10 mouse cellular contexts compared by ENCODE assay signal in the genomic region with DNA sequence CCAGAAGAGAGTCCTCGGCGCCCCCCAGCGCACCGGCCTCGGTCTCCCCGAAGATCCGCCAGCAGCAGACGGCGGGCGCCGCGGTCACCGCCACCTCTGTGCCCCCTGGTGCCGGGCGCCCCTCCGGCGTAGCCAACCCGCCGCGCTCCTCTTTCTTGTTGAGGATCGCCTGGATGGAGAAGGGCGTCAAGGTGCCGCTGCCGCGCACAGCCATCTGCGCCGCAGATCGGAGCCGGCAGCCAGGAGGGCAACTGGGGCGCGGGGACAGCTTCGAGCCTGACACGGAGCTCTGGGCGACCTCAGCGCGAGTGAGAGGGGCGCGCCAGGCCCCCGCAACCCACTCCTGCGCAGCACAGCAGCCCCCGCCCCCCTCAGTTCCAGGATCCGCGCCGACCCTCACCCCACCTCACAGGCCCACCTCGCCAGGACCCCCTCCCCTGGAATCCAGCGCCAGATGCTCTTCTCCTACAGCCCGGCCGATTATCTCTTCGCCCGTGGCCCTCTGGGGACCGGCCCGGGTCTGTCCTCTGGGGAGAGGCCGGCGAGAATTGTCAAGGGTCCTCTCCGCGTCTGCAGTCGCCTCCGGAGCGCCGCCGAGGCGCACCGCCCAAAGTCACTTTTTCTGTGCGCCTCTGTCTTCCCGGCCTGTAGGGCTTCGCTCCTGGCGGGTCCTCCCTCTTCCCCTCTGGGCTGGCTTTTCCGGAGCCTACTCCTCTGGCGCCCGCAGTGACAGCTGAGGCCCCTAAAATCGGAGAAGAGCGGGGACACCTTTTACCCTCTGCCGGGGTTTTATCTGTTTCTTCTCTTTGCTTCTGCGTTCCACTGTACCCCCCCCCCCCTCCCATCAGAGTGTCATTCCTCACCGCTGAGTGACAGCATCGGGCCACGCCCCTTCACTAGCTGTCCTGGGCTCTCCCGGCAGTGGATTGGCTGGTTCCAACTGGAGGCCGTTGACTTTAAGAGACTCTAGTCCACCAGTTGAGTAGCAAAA. TPM values are rescaled to one million over a fixed set of nuclear protein-coding genes. Genes with fewer than 3 reads are reported as not detected.
A peak's percentile ranks its signal among the peaks of the same experiment; 100 is the strongest.
DNase-seq lines count a peak whose midpoint lies in the region; ATAC-seq and TF ChIP-seq lines count a peak whose summit lies in the region.
"Had no signal": no experiment of that assay in that cellular context is flagged by ENCODE, and none has a peak within 500 bp of the region (broad histone marks: within the 10 kb centered on the region; RNA-seq: fewer than 3 reads in every experiment).

A gene (minus strand): TSS at position 771 of the 991 bp plus-strand sequence.

- H3K4me1 ChIP-seq in kidney, postnatal 0 days (replicated peaks; ENCODE audit: insufficient read depth, low read length): peaks cover 15% of the 10 kb centered on the region; the same call in 1 of the 2 replicates
- H3K4me1 ChIP-seq in embryonic facial prominence, embryonic 10.5 days: peaks cover 46% of the 10 kb centered on the region
- no peaks in the 10 kb centered on the region for H3K4me1 ChIP-seq in intestine, postnatal 0 days (replicated peaks; ENCODE audit: control insufficient read depth, insufficient read depth, low read length)

- WGBS in kidney, postnatal 0 days: 1% methylated on average over 74 of the region's 79 CpGs
- WGBS in embryonic facial prominence, embryonic 10.5 days: under 1% methylated on average over 79 of the region's 79 CpGs
- WGBS in intestine, postnatal 0 days: under 1% methylated on average over 58 of the region's 79 CpGs

- no peak within 1 kb of the TSS for H3K9ac ChIP-seq in kidney, postnatal 0 days (ENCODE audit: low read depth, low read length)
- peak within 1 kb of the TSS; percentile 50 for H3K9ac ChIP-seq in intestine, postnatal 0 days (ENCODE audit: low read depth, low read length)

- TF ChIP-seq CTCF in kidney, postnatal 0 days (IDR thresholded peaks at IDR 0.05; ENCODE audit: low read depth): no peak
- no peak for TF ChIP-seq CTCF in intestine, postnatal 0 days (IDR thresholded peaks at IDR 0.05; ENCODE audit: low read depth)

- DNase-seq in kidney, postnatal 0 days (ENCODE audit: low spot score): no peak
- DNase-seq in kidney, adult 9 months: no peak
- DNase-seq in embryonic facial prominence, embryonic 10.5 days (ENCODE audit: low spot score): peak; percentile 85
- peak; percentile 65 for DNase-seq in retina, embryonic 14.5 days (ENCODE audit: low spot score)

- no peaks in the 10 kb centered on the region for H3K36me3 ChIP-seq in kidney, postnatal 0 days (ENCODE audit: insufficient read depth, low read length)
- no peaks in the 10 kb centered on the region for H3K36me3 ChIP-seq in embryonic facial prominence, embryonic 10.5 days (replicated peaks)
- no peaks in the 10 kb centered on the region for H3K36me3 ChIP-seq in intestine, postnatal 0 days (ENCODE audit: control insufficient read depth, insufficient read depth)

- peaks cover 78% of the 10 kb centered on the region for H3K27me3 ChIP-seq in kidney, postnatal 0 days (ENCODE audit: insufficient read depth, low read length)
- peaks cover 100% of the 10 kb centered on the region for H3K27me3 ChIP-seq in embryonic facial prominence, embryonic 10.5 days (replicated peaks; ENCODE audit: low read depth, poor library complexity, severe bottlenecking)
- H3K27me3 ChIP-seq in intestine, postnatal 0 days (replicated peaks; ENCODE audit: control insufficient read depth, insufficient read depth, low read length): peaks cover 86% of the 10 kb centered on the region

- H3K4me3 ChIP-seq in kidney, postnatal 0 days (replicated peaks; ENCODE audit: low read depth, low read length): peak within 1 kb of the TSS; percentile 28
- H3K4me3 ChIP-seq in embryonic facial prominence, embryonic 10.5 days: peak within 1 kb of the TSS; percentile 61
- H3K4me3 ChIP-seq in intestine, postnatal 0 days (ENCODE audit: low read depth, low read length): peak within 1 kb of the TSS; percentile 47

- peak; percentile 37; the same call in 1 of the 2 replicates for ATAC-seq in kidney, postnatal 0 days (replicated peaks; ENCODE audit: low FRiP score, low read depth)
- peak; percentile 11; the same call in 1 of the 2 replicates for ATAC-seq in intestine, postnatal 0 days
- ATAC-seq in cerebellum, adult (ENCODE audit: insufficient number of reproducible peaks, low FRiP score, low TSS enrichment): no peak
- ATAC-seq in frontal cortex, adult (ENCODE audit: low TSS enrichment): no peak
- ATAC-seq in erythroid progenitor cell, adult 5-6 weeks (replicated peaks; ENCODE audit: low FRiP score, poor library complexity, severe bottlenecking): no peak

- H3K4me2 ChIP-seq in kidney, postnatal 0 days (ENCODE audit: low read length): peak within 1 kb of the TSS; percentile 43
- H3K4me2 ChIP-seq in intestine, postnatal 0 days (replicated peaks; ENCODE audit: low read depth): peak within 1 kb of the TSS; percentile 63

- no peaks in the 10 kb centered on the region for H3K9me3 ChIP-seq in kidney, postnatal 0 days (replicated peaks; ENCODE audit: low read length)
- no peaks in the 10 kb centered on the region for H3K9me3 ChIP-seq in embryonic facial prominence, embryonic 10.5 days
- no peaks in the 10 kb centered on the region for H3K9me3 ChIP-seq in intestine, postnatal 0 days (ENCODE audit: control insufficient read depth)

- no peak within 1 kb of the TSS for H3K27ac ChIP-seq in kidney, postnatal 0 days
- peak within 1 kb of the TSS; percentile 67 for H3K27ac ChIP-seq in embryonic facial prominence, embryonic 10.5 days (replicated peaks)
- no peak within 1 kb of the TSS; the same call in 1 of the 2 replicates for H3K27ac ChIP-seq in intestine, postnatal 0 days (ENCODE audit: low read depth, low read length)
- H3K27ac ChIP-seq: macrophage had no signal

RNA-seq across cellular contexts. Expression of the gene that starts here (rescaled TPM):
- polyA plus RNA-seq in kidney, postnatal 0 days (2015; fragmentation: Nextera tagmentation; extraction: Ambion mirVana): not detected in 2 replicates
- 1.9 and 2.2 TPM in 2 replicates for polyA plus RNA-seq in embryonic facial prominence, embryonic 10.5 days (2016; fragmentation: Nextera tagmentation; extraction: Ambion mirVana)
- 0.89 and 1.4 TPM in 2 replicates for polyA plus RNA-seq in intestine, postnatal 0 days (2015; fragmentation: Nextera tagmentation; extraction: Ambion mirVana)
- total RNA-seq in erythroid progenitor cell, adult 5-6 weeks (2015; ENCODE audit: low replicate concordance): not detected in 2 replicates
- not detected in 2 replicates for total RNA-seq in erythroid progenitor cell, adult 5-6 weeks (2017; ENCODE audit: low replicate concordance)
- total RNA-seq: adrenal gland, postnatal 36 days had no signal
- polyA plus RNA-seq: macrophage had no signal

Comparison
In these comparisons a context has a peak if more than half of its experiments do, and no peak if none do; other contexts are left out.
1. Peak in ATAC-seq, H3K4me3 ChIP-seq and H3K4me2 ChIP-seq in kidney, postnatal 0 days; RNA of the gene not detected or under 1 TPM.
2. DNase-seq: peak in embryonic facial prominence, embryonic 10.5 days (single experiment) and retina, embryonic 14.5 days (single experiment); none in kidney, postnatal 0 days (single experiment) and kidney, adult 9 months (single experiment).
3. Peak in every context shown above with its lines, with median percentiles within 50 percentile points of each other: H3K4me3 ChIP-seq.